Comparison of ENCODE assay signal across 21 mouse cellular contexts in the genomic region with DNA sequence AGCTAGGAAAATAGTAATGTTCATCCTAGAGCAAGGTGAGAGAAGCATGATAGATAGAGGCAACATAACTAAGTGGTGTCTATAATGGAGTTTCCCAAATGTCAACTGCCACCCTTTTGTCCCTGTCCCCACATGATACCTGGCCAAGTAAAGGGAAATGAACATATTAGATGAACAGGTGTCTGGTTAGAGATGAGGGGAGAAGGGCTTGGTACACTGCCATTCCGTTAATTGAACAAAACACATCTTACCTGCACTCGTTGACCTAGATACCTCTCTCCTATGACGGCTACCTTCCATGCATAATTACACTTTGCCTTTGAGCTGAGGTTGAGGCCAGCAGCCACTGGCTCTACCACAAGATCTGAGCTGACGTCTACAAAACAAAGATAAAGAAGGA.
"Had no signal": no experiment of that assay in that cellular context is flagged by ENCODE, and none has a peak within 500 bp of the region (broad histone marks: within the 10 kb centered on the region; RNA-seq: fewer than 3 reads in every experiment).

No protein-coding gene starts in this region.

- H3K4me1 ChIP-seq: kidney, embryonic 15.5 days; megakaryocyte, embryonic 14.5 days; midbrain, embryonic 10.5 days; midbrain, embryonic 13.5 days; neural tube, embryonic 13.5 days had no signal

- H3K27ac ChIP-seq: kidney, embryonic 15.5 days; limb, embryonic 12.5 days; limb, embryonic 15.5 days; liver, embryonic 14.5 days; midbrain, embryonic 10.5 days; midbrain, embryonic 13.5 days; neural tube, embryonic 13.5 days had no signal

- H3K9ac ChIP-seq: kidney, embryonic 15.5 days; limb, embryonic 12.5 days; limb, embryonic 15.5 days; liver, embryonic 14.5 days; liver, postnatal 0 days; lung, embryonic 14.5 days; midbrain, embryonic 13.5 days; neural tube, embryonic 13.5 days had no signal

- H3K4me3 ChIP-seq: kidney, embryonic 15.5 days; limb, embryonic 12.5 days; limb, embryonic 15.5 days; megakaryocyte, embryonic 14.5 days; midbrain, embryonic 10.5 days; midbrain, embryonic 13.5 days; myocyte; neural tube, embryonic 13.5 days had no signal

- H3K27me3 ChIP-seq: kidney, embryonic 15.5 days; limb, embryonic 12.5 days; limb, embryonic 15.5 days; megakaryocyte, embryonic 14.5 days; midbrain, embryonic 13.5 days; neural tube, embryonic 13.5 days had no signal

- H3K36me3 ChIP-seq: kidney, embryonic 15.5 days; limb, embryonic 12.5 days; limb, embryonic 15.5 days; midbrain, embryonic 10.5 days; midbrain, embryonic 13.5 days; neural tube, embryonic 13.5 days had no signal

- DNase-seq: kidney, postnatal 10 days; kidney, postnatal 36 days; left cerebral cortex, postnatal 4 days; liver, postnatal 0 days; lung, embryonic 14.5 days; lung, postnatal 36 days; thymus, adult 2 months; thymus, postnatal 14 days; thymus, postnatal 4 days had no signal

- ATAC-seq: liver, postnatal 0 days; lung, postnatal 0 days; midbrain, embryonic 13.5 days; midbrain, embryonic 16.5 days had no signal

- H3K9me3 ChIP-seq: kidney, embryonic 15.5 days; limb, embryonic 12.5 days; limb, embryonic 15.5 days; midbrain, embryonic 10.5 days; midbrain, embryonic 13.5 days; neural tube, embryonic 13.5 days had no signal

- H3K4me2 ChIP-seq: kidney, embryonic 15.5 days; limb, embryonic 12.5 days; limb, embryonic 15.5 days; liver, embryonic 11.5 days; lung, embryonic 14.5 days; midbrain, embryonic 13.5 days; neural tube, embryonic 13.5 days had no signal
